Mouse (Mus musculus): ENCODE results near the gene Gatd1. TPM values are rescaled to one million over a fixed set of nuclear protein-coding genes. Genes with fewer than 3 reads are reported as not detected.

Gatd1 gene
- polyA plus RNA-seq, 1 experiment, result 36.7 TPM

GRCm38 (mm10) chr7:141443081-141443821 is 29.3 kb upstream of the Gatd1 start:
- Histone ChIP-seq H3K27ac (ENCODE audit: insufficient read depth, low read length) (peak overlapping the region; percentile 64), H3K9ac (ENCODE audit: low read depth, poor library complexity, severe bottlenecking) (peak overlapping the region; percentile 90), H3K36me3 (ENCODE audit: control insufficient read depth, insufficient read depth, low read length, poor library complexity, severe bottlenecking) (peaks cover 37% of the 10 kb centered on the region), H3K4me1 (ENCODE audit: control insufficient read depth, insufficient read depth, low read length) (no peaks in the 10 kb centered on the region), H3K4me3 (ENCODE audit: low read depth, low read length) (peak overlapping the region; percentile 93), H3K27me3 (ENCODE audit: control insufficient read depth, insufficient read depth, low read length, poor library complexity, severe bottlenecking) (no peaks in the 10 kb centered on the region), H3K9me3 (replicated peaks; ENCODE audit: control insufficient read depth, insufficient read depth, low read length, poor library complexity, severe bottlenecking) (no peaks in the 10 kb centered on the region)
- no peak for TF ChIP-seq POLR2A (IDR thresholded peaks at IDR 0.05; ENCODE audit: insufficient read depth, low read length)
- TF ChIP-seq CTCF (IDR thresholded peaks at IDR 0.05; ENCODE audit: low read depth, low read length), result peak; percentile 56
- peak; percentile 41; the same call in 1 of the 2 replicates for TF ChIP-seq EP300 (IDR thresholded peaks at IDR 0.05; ENCODE audit: insufficient read depth, low read depth, low read length)

- Histone ChIP-seq H3K9me3 (replicated peaks; ENCODE audit: control insufficient read depth, insufficient read depth, low read length, poor library complexity, severe bottlenecking) (no peaks in the 10 kb centered on the region), H3K36me3 (ENCODE audit: control insufficient read depth, insufficient read depth, low read length, poor library complexity, severe bottlenecking) (peaks cover 36% of the 10 kb centered on the region), H3K4me1 (ENCODE audit: control insufficient read depth, insufficient read depth, low read length) (no peaks in the 10 kb centered on the region), H3K27ac (ENCODE audit: insufficient read depth, low read length) (no peak overlapping the region), H3K4me3 (ENCODE audit: low read depth, low read length) (peak overlapping the region; percentile 93), H3K27me3 (ENCODE audit: control insufficient read depth, insufficient read depth, low read length, poor library complexity, severe bottlenecking) (no peaks in the 10 kb centered on the region), H3K9ac (ENCODE audit: low read depth, poor library complexity, severe bottlenecking) (peak overlapping the region; percentile 90)
- no peak for TF ChIP-seq CTCF (IDR thresholded peaks at IDR 0.05; ENCODE audit: low read depth, low read length)
- no peak for TF ChIP-seq EP300 (IDR thresholded peaks at IDR 0.05; ENCODE audit: insufficient read depth, low read depth, low read length)
- TF ChIP-seq POLR2A (IDR thresholded peaks at IDR 0.05; ENCODE audit: insufficient read depth, low read length), result no peak
Observed at GRCm38 (mm10) chr7:141442199-141442598, 28.3 kb upstream of the Gatd1 start.

- no peaks in the 10 kb centered on the region for H3K27me3 ChIP-seq (ENCODE audit: control insufficient read depth, insufficient read depth, low read length, poor library complexity, severe bottlenecking)
- H3K4me3 ChIP-seq (ENCODE audit: low read depth, low read length), result no peak overlapping the region
- TF ChIP-seq EP300 (IDR thresholded peaks at IDR 0.05; ENCODE audit: insufficient read depth, low read depth, low read length) (no peak), POLR2A (IDR thresholded peaks at IDR 0.05; ENCODE audit: insufficient read depth, low read length) (no peak), CTCF (IDR thresholded peaks at IDR 0.05; ENCODE audit: low read depth, low read length) (no peak)
- no peaks in the 10 kb centered on the region for H3K4me1 ChIP-seq (ENCODE audit: control insufficient read depth, insufficient read depth, low read length)
- H3K9me3 ChIP-seq (replicated peaks; ENCODE audit: control insufficient read depth, insufficient read depth, low read length, poor library complexity, severe bottlenecking), result no peaks in the 10 kb centered on the region
- H3K27ac ChIP-seq (ENCODE audit: insufficient read depth, low read length), result no peak overlapping the region
- H3K36me3 ChIP-seq (ENCODE audit: control insufficient read depth, insufficient read depth, low read length, poor library complexity, severe bottlenecking), result peaks cover 36% of the 10 kb centered on the region
- no peak overlapping the region for H3K9ac ChIP-seq (ENCODE audit: low read depth, poor library complexity, severe bottlenecking)
Observed at GRCm38 (mm10) chr7:141441460-141441859, 27.5 kb upstream of the Gatd1 start.

GRCm38 (mm10) chr7:141440613-141441012 is 26.7 kb upstream of the Gatd1 start:
- Histone ChIP-seq H3K9me3 (replicated peaks; ENCODE audit: control insufficient read depth, insufficient read depth, low read length, poor library complexity, severe bottlenecking) (no peaks in the 10 kb centered on the region), H3K27ac (ENCODE audit: insufficient read depth, low read length) (no peak overlapping the region), H3K4me1 (ENCODE audit: control insufficient read depth, insufficient read depth, low read length) (peaks cover 2% of the 10 kb centered on the region), H3K27me3 (ENCODE audit: control insufficient read depth, insufficient read depth, low read length, poor library complexity, severe bottlenecking) (no peaks in the 10 kb centered on the region), H3K9ac (ENCODE audit: low read depth, poor library complexity, severe bottlenecking) (no peak overlapping the region), H3K36me3 (ENCODE audit: control insufficient read depth, insufficient read depth, low read length, poor library complexity, severe bottlenecking) (peaks cover 36% of the 10 kb centered on the region), H3K4me3 (ENCODE audit: low read depth, low read length) (no peak overlapping the region)
- peak; percentile 79 for TF ChIP-seq CTCF (IDR thresholded peaks at IDR 0.05; ENCODE audit: low read depth, low read length)
- TF ChIP-seq POLR2A (IDR thresholded peaks at IDR 0.05; ENCODE audit: insufficient read depth, low read length), result no peak

GRCm38 (mm10) chr7:141439811-141440210 is 25.9 kb upstream of the Gatd1 start:
- no peak overlapping the region for H3K27ac ChIP-seq (ENCODE audit: insufficient read depth, low read length)
- no peaks in the 10 kb centered on the region for H3K27me3 ChIP-seq (ENCODE audit: control insufficient read depth, insufficient read depth, low read length, poor library complexity, severe bottlenecking)
- no peaks in the 10 kb centered on the region for H3K9me3 ChIP-seq (replicated peaks; ENCODE audit: control insufficient read depth, insufficient read depth, low read length, poor library complexity, severe bottlenecking)
- peaks cover 36% of the 10 kb centered on the region for H3K36me3 ChIP-seq (ENCODE audit: control insufficient read depth, insufficient read depth, low read length, poor library complexity, severe bottlenecking)
- TF ChIP-seq POLR2A (IDR thresholded peaks at IDR 0.05; ENCODE audit: insufficient read depth, low read length), result no peak
- TF ChIP-seq EP300 (IDR thresholded peaks at IDR 0.05; ENCODE audit: insufficient read depth, low read depth, low read length), result no peak
- TF ChIP-seq CTCF (IDR thresholded peaks at IDR 0.05; ENCODE audit: low read depth, low read length), result no peak
- H3K4me3 ChIP-seq (ENCODE audit: low read depth, low read length), result no peak overlapping the region
- no peak overlapping the region for H3K9ac ChIP-seq (ENCODE audit: low read depth, poor library complexity, severe bottlenecking)
- peaks cover 2% of the 10 kb centered on the region for H3K4me1 ChIP-seq (ENCODE audit: control insufficient read depth, insufficient read depth, low read length)

GRCm38 (mm10) chr7:141439140-141439679 is 25.3 kb upstream of the Gatd1 start:
- no peak overlapping the region for H3K4me3 ChIP-seq (ENCODE audit: low read depth, low read length)
- H3K9ac ChIP-seq (ENCODE audit: low read depth, poor library complexity, severe bottlenecking), result no peak overlapping the region
- no peak for TF ChIP-seq CTCF (IDR thresholded peaks at IDR 0.05; ENCODE audit: low read depth, low read length)
- no peak for TF ChIP-seq POLR2A (IDR thresholded peaks at IDR 0.05; ENCODE audit: insufficient read depth, low read length)
- no peak for TF ChIP-seq EP300 (IDR thresholded peaks at IDR 0.05; ENCODE audit: insufficient read depth, low read depth, low read length)
- H3K27me3 ChIP-seq (ENCODE audit: control insufficient read depth, insufficient read depth, low read length, poor library complexity, severe bottlenecking), result no peaks in the 10 kb centered on the region
- no peak overlapping the region for H3K27ac ChIP-seq (ENCODE audit: insufficient read depth, low read length)
- peaks cover 36% of the 10 kb centered on the region for H3K36me3 ChIP-seq (ENCODE audit: control insufficient read depth, insufficient read depth, low read length, poor library complexity, severe bottlenecking)
- H3K4me1 ChIP-seq (ENCODE audit: control insufficient read depth, insufficient read depth, low read length), result peaks cover 2% of the 10 kb centered on the region
- H3K9me3 ChIP-seq (replicated peaks; ENCODE audit: control insufficient read depth, insufficient read depth, low read length, poor library complexity, severe bottlenecking), result no peaks in the 10 kb centered on the region
